Mouse (Mus musculus) testis, adult 2 months (tissue): ENCODE measurements at regions not wholly inside any gene's neighbourhood (a gene's known extent, or its start where the extent isn't known, plus 50 kb on each side); places are given as distances from the start of the nearest gene placed in this dataset.

Experiments
- H3K27ac ChIP-seq: fragments of 200-500 bp; 2 replicates; pipeline ENCODE4 v1.5.1; 2012; ENCODE audit warnings: low read depth, low read length; ENCODE audit not compliant: control insufficient read depth, insufficient read depth
- H3K27me3 ChIP-seq: fragments of 200-500 bp; 2 replicates; pipeline ENCODE4 v1.6.1; 2012; ENCODE audit warnings: mild to moderate bottlenecking, low read length, moderate library complexity; ENCODE audit not compliant: control insufficient read depth, insufficient read depth
- H3K36me3 ChIP-seq: fragments of 200-500 bp; 2 replicates; pipeline ENCODE4 v1.6.1; 2012; ENCODE audit warnings: mild to moderate bottlenecking, low read length; ENCODE audit not compliant: control insufficient read depth, insufficient read depth
- H3K4me1 ChIP-seq: fragments of 200-500 bp; 2 replicates; pipeline ENCODE4 v1.6.1; 2012; ENCODE audit warnings: low read length; ENCODE audit not compliant: control insufficient read depth, insufficient read depth
- H3K4me3 ChIP-seq: fragments of 200-500 bp; 2 replicates; pipeline ENCODE4 v1.5.1; 2012; ENCODE audit warnings: low read depth, mild to moderate bottlenecking, low read length, moderate library complexity, mixed read lengths; ENCODE audit not compliant: control insufficient read depth
- CTCF ChIP-seq: fragments of 200-500 bp; IDR thresholded peaks from 2 replicates; pipeline ENCODE4 v1.5.1; 2012; ENCODE audit warnings: low read depth, mild to moderate bottlenecking, inconsistent platforms, low read length, moderate library complexity; ENCODE audit not compliant: control insufficient read depth, insufficient read depth, insufficient replicate concordance
- POLR2A ChIP-seq: fragments of 200-500 bp; IDR thresholded peaks from 2 replicates; pipeline ENCODE4 v1.6.1; 2012; ENCODE audit warnings: low read depth, mild to moderate bottlenecking, inconsistent platforms, low read length, moderate library complexity; ENCODE audit not compliant: control insufficient read depth

DNA sequence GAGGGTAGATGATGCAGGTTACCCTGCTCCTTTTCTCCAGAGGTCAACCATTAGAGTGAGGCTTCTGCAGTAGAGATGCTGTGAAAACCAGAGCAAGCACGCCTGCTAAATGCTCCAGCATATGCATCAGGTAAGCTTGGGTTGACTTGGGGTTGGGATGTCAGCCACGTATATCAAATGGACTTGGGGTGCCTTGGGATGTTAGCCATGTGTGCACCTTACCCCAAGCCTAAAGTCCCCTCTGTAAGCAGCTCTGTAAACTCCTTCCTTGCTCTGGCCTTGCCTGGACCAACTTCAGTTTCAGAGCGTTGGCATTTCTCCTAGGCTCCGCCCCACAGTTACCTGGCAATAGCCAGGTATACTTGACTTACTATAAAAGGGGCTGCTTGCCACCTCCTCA is 155.3 kb upstream of the Tmtc1 start:
- H3K4me1 ChIP-seq, result no peaks in the 10 kb centered on the region
- H3K4me3 ChIP-seq, result no peak overlapping the region
- no peaks in the 10 kb centered on the region for H3K27me3 ChIP-seq
- no peak overlapping the region for H3K27ac ChIP-seq
- TF ChIP-seq POLR2A (no peak), CTCF (no peak)
- H3K36me3 ChIP-seq, result no peaks in the 10 kb centered on the region

DNA sequence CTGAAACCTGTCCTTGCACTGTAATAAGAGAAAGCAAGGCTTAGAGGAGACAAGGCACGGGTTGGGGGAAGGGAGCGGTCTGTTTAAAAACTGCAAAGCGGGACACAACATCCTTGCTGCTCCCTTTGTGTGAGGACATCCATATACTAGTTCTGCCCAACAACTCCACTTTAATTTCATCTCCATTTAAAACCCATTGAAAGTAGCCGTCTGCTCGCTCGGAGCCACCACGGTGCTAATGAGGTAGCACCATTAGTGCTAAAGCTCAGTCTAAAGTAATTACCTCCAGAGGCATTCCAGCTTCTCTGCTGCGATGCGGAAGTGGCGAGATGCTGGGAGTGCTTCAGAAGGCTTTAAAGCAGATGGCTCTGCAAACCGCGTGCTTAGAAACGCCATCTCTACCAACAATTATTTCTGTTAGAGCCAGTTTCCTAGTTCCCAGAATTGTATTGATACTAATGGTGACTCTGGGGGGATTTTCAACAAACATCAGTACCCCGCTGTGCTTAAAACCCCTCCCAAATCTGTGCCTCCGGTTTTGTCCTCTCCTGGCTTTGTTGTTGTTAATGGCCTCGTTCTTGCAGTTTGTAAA is 154.7 kb upstream of the Tmtc1 start:
- H3K4me3 ChIP-seq, result no peak overlapping the region

GRCm38 (mm10) chr6:148595009-148595770 is 151.0 kb upstream of the Tmtc1 start:
- TF ChIP-seq POLR2A (no peak), CTCF (no peak)
- H3K27me3 ChIP-seq, result no peaks in the 10 kb centered on the region
- no peak overlapping the region for H3K27ac ChIP-seq
- no peak overlapping the region for H3K4me3 ChIP-seq
- H3K4me1 ChIP-seq, result no peaks in the 10 kb centered on the region
- H3K36me3 ChIP-seq, result no peaks in the 10 kb centered on the region

More for the DNA sequence above, 154.7 kb upstream of the Tmtc1 start:
- Histone ChIP-seq H3K27ac (no peak overlapping the region), H3K27me3 (no peaks in the 10 kb centered on the region), H3K4me1 (no peaks in the 10 kb centered on the region), H3K36me3 (no peaks in the 10 kb centered on the region)
- no peak for TF ChIP-seq CTCF
- no peak for TF ChIP-seq POLR2A

DNA sequence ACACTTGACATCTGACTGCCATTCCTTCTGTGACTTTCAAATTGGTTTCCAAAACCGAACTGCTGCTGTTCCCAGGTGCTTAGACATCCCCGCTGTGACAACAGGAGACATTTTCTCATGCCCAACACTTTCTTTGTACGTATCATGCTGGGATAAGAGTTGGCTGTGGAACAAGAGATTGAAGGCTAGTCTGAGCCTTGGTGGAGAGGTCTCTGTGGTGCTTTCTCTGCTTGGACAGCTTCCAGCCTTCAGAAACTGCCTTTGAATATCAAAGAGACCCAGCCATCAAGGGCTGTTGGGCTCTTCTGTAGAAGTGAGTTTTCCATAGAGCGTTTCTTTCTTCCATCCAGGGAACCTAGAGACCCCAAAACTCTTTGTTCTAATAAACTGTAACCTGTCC is 144.8 kb upstream of the Tmtc1 start:
- H3K36me3 ChIP-seq, result no peaks in the 10 kb centered on the region
- TF ChIP-seq POLR2A (no peak), CTCF (no peak)
- H3K4me1 ChIP-seq, result no peaks in the 10 kb centered on the region
- no peak overlapping the region for H3K27ac ChIP-seq
- no peak overlapping the region for H3K4me3 ChIP-seq
- H3K27me3 ChIP-seq, result no peaks in the 10 kb centered on the region

- TF ChIP-seq POLR2A, result no peak
- no peak overlapping the region for H3K4me3 ChIP-seq
- no peaks in the 10 kb centered on the region for H3K4me1 ChIP-seq
- H3K36me3 ChIP-seq, result no peaks in the 10 kb centered on the region
- H3K27me3 ChIP-seq, result no peaks in the 10 kb centered on the region
- no peak overlapping the region for H3K27ac ChIP-seq
Measured at GRCm38 (mm10) chr6:148586439-148587321, 142.5 kb upstream of the Tmtc1 start.

- TF ChIP-seq POLR2A (no peak), CTCF (no peak)
- Histone ChIP-seq H3K27me3 (no peaks in the 10 kb centered on the region), H3K4me1 (no peaks in the 10 kb centered on the region), H3K27ac (no peak overlapping the region), H3K4me3 (no peak overlapping the region), H3K36me3 (no peaks in the 10 kb centered on the region)
Measured at GRCm38 (mm10) chr6:148584126-148584525, 139.9 kb upstream of the Tmtc1 start.

- Histone ChIP-seq H3K36me3 (no peaks in the 10 kb centered on the region), H3K27me3 (no peaks in the 10 kb centered on the region), H3K4me3 (no peak overlapping the region), H3K27ac (no peak overlapping the region), H3K4me1 (no peaks in the 10 kb centered on the region)
- TF ChIP-seq CTCF (no peak), POLR2A (no peak)
Measured at GRCm38 (mm10) chr6:148578281-148578680, 134.1 kb upstream of the Tmtc1 start.
